Mouse (Mus musculus) neural tube, embryonic 12.5 days (tissue): Measurements from ENCODE around the gene Adgrl3. TPM values are rescaled to one million over a fixed set of nuclear protein-coding genes. Genes with fewer than 3 reads are reported as not detected.

ENCODE experiments used
- ATAC-seq: fragments of 200-750 bp; cut with Nextera tagmentation; 2 replicates; pipeline ENCODE4 v1.8.0; 2017; ENCODE audit warnings: low read depth, mild to moderate bottlenecking, moderate TSS enrichment, moderate library complexity; ENCODE audit not compliant: low FRiP score
- H3K27ac ChIP-seq: fragments of 300-500 bp; sonication (generic); 2 replicates; pipeline ENCODE4 v1.5.1; 2016
- H3K27me3 ChIP-seq: fragments of 300-500 bp; sonication (generic); replicated peaks from 2 replicates; pipeline ENCODE4 v1.6.1; 2016; ENCODE audit warnings: mild to moderate bottlenecking
- H3K36me3 ChIP-seq: fragments of 300-500 bp; sonication (generic); 2 replicates; pipeline ENCODE4 v1.6.1; 2016; ENCODE audit warnings: mild to moderate bottlenecking
- H3K4me1 ChIP-seq: fragments of 300-500 bp; sonication (generic); 2 replicates; pipeline ENCODE4 v1.6.1; 2016
- H3K4me2 ChIP-seq: fragments of 300-500 bp; sonication (generic); replicated peaks from 2 replicates; pipeline ENCODE4 v1.6.1; 2016; ENCODE audit warnings: mild to moderate bottlenecking
- H3K4me3 ChIP-seq: fragments of 300-500 bp; sonication (generic); 2 replicates; pipeline ENCODE4 v1.5.1; 2016
- H3K9ac ChIP-seq: fragments of 300-500 bp; sonication (generic); 2 replicates; pipeline ENCODE4 v1.6.1; 2016; ENCODE audit warnings: mild to moderate bottlenecking
- H3K9me3 ChIP-seq: fragments of 300-500 bp; sonication (generic); 2 replicates; pipeline ENCODE4 v1.6.1; 2016; ENCODE audit warnings: mild to moderate bottlenecking
- WGBS: fragments of 180-500 bp; shearing (Covaris S2); methylation state at CpG from one replicate; pipeline ENCODE4 v1.1.7; 2016; 5-methylcytosine and 5-hydroxymethylcytosine counted together
- polyA plus RNA-seq: library from polyadenylated mRNA; unstranded; fragments of >200 nt; fragmentation: Nextera tagmentation; extraction: Ambion mirVana; gene quantifications from 2 replicates; pipeline ENCODE4 v1.2.1, GENCODE M21; 2016

Adgrl3 gene
- polyA plus RNA-seq, result 38.2 and 40.0 TPM in 2 replicates

DNA sequence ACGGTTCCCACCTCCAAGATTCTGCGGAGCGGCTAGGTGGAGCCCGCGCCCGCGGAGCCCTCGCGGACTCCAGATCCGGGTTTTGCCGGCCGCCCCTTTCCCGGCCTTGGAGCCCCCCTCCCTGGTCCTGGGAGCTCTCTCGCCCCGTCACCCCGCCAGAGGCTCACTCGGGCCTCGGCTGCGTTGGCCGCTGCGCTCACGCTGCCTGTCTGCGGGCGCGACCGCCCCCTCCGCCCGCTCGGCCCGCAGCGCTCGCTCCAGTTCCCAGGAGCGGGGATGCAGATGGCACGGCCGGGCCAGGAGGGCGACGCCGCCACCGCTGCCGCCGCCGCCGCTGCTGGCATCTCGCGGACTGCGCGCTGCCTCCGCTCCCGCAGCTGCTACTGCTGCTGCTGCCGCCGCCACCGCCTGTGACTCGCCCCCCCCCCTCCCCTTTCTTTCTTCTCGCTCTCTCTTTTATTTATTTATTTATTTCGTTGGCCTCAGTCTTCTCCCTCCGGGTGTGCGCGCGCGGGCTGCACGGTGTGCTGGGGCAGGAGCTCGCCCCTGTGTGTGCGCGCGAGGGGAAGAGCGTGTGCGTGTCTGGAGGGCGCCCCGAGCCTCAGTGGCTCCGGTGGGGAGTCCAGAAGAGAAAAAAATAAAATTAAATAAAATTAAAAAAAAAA lies at the start of gene Adgrl3:
Gene Adgrl3 (plus strand): TSS at position 549 of the 665 bp plus-strand sequence.
- Histone ChIP-seq H3K36me3 (no peaks in the 10 kb centered on the region), H3K4me3 (peak within 1 kb of the TSS; percentile 82), H3K9me3 (no peaks in the 10 kb centered on the region), H3K4me2 (peak within 1 kb of the TSS; percentile 96), H3K27ac (peak within 1 kb of the TSS; percentile 98), H3K27me3 (no peaks in the 10 kb centered on the region), H3K4me1 (peaks cover 15% of the 10 kb centered on the region), H3K9ac (peak within 1 kb of the TSS; percentile 95)
- under 1% methylated on average over 51 of the region's 70 CpGs for WGBS
- peak; percentile 87 for ATAC-seq

- Histone ChIP-seq H3K4me1 (peaks cover 13% of the 10 kb centered on the region), H3K9ac (peak overlapping the region; percentile 95), H3K9me3 (no peaks in the 10 kb centered on the region), H3K36me3 (no peaks in the 10 kb centered on the region), H3K27ac (peak overlapping the region; percentile 98; the same call in 1 of the 2 replicates), H3K27me3 (no peaks in the 10 kb centered on the region), H3K4me2 (peak overlapping the region; percentile 96), H3K4me3 (peak overlapping the region; percentile 82)
- peak; percentile 35 for ATAC-seq
- 3% methylated on average over 3 of the region's 3 CpGs for WGBS
Observed at GRCm38 (mm10) chr5:81019166-81019565, 772 bp upstream of the Adgrl3 start.

DNA sequence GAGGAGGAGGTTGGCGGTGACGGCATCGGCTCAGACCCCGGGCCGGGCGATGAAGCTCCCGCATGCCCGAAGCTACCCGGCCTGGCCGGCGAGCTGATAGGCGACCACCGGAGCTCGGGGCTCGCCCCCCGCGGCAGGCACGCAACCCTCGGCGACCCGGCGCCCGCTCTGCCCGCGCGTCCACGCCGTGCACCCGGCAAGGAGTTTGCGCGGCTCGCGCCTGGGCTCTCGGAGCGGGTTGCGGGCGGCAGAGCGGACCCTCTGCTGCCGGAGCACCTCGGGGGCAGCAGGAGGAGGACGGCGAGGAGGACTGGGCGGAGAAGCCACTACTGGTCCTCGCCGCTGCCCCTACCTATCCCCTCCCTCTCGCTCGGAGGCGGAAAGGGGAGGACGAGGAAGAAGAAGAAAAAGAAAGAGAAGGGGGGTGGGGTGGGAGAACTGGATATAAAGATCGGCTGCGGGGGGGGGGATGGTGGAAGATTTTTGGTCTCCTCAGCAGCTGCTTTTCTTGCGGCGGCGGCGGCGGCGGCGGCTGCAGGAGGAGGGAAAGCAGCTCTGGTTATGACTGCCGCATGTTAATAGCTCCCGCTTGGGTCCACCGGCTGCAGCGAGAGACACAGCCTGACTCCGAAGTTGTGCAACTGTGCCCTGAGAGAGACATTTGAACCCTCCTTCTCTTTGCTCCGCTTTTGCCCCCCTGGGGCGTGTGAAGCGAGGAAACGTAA lies 505 bp downstream of the Adgrl3 start:
- peak overlapping the region; percentile 95 for H3K9ac ChIP-seq
- H3K27me3 ChIP-seq, result no peaks in the 10 kb centered on the region
- peaks cover 15% of the 10 kb centered on the region for H3K4me1 ChIP-seq
- no peaks in the 10 kb centered on the region for H3K36me3 ChIP-seq
- WGBS, result under 1% methylated on average over 58 of the region's 67 CpGs
- peak overlapping the region; percentile 98 for H3K27ac ChIP-seq
- H3K4me2 ChIP-seq, result peak overlapping the region; percentile 96
- H3K9me3 ChIP-seq, result no peaks in the 10 kb centered on the region
- peak; percentile 48 for ATAC-seq
- peak overlapping the region; percentile 82 for H3K4me3 ChIP-seq

DNA sequence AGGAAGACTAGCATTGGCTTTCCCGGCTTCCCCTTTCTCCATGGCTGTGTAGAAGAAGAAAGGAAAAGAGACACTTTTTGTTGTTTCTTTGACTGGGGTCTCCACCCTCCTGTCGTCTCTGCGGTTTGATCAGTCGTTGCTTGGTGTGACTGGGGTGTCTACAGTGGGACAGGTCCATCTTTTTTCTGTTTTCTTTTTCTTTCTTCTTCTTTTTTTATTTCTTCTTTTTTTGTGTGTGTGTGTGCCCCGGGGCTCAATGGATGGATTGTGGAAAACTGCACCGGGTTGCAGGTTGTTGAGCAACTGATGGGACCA lies 1.0 kb downstream of the Adgrl3 start:
- Histone ChIP-seq H3K27me3 (no peaks in the 10 kb centered on the region), H3K36me3 (no peaks in the 10 kb centered on the region), H3K9me3 (no peaks in the 10 kb centered on the region), H3K4me2 (peak overlapping the region; percentile 96), H3K27ac (peak overlapping the region; percentile 98), H3K4me1 (peaks cover 15% of the 10 kb centered on the region), H3K9ac (peak overlapping the region; percentile 95), H3K4me3 (peak overlapping the region; percentile 82)
- under 1% methylated on average over 6 of the region's 6 CpGs for WGBS
- peak; percentile 6 for ATAC-seq

- Histone ChIP-seq H3K4me1 (peaks cover 15% of the 10 kb centered on the region), H3K9me3 (no peaks in the 10 kb centered on the region), H3K36me3 (no peaks in the 10 kb centered on the region), H3K4me2 (peak overlapping the region; percentile 96), H3K27ac (peak overlapping the region; percentile 98), H3K27me3 (no peaks in the 10 kb centered on the region), H3K9ac (peak overlapping the region; percentile 95), H3K4me3 (peak overlapping the region; percentile 82)
- ATAC-seq, result peak; percentile 5; the same call in 1 of the 2 replicates
- under 1% methylated on average over 39 of the region's 39 CpGs for WGBS
Observed at GRCm38 (mm10) chr5:81021331-81021863, 1.5 kb downstream of the Adgrl3 start.

DNA sequence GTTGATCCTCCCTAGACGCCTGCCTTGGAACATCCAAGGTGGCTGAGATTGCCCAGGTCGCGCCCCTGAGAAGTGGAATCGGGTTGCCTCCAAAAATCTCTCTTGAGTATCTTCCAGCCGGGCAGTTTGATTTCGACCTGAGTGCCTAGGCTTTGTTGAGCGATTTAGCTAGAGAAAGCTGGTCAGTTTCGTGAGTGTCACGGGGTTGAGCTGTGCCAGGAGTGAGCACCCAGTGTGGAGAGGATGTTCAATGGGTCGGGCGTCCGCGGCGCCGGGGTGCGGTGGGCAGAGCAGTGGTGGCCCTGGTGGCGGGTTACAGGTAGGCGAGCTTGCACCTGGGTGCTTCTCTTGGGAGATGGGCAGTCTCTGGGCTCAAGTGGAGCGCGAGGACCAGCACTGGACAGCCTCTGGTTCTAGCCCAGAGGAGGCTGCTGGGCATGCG lies 1.9 kb downstream of the Adgrl3 start:
- H3K4me1 ChIP-seq, result peaks cover 15% of the 10 kb centered on the region
- WGBS, result under 1% methylated on average over 21 of the region's 21 CpGs
- no peaks in the 10 kb centered on the region for H3K36me3 ChIP-seq
- H3K4me2 ChIP-seq, result peak overlapping the region; percentile 96
- peak overlapping the region; percentile 95 for H3K9ac ChIP-seq
- no peaks in the 10 kb centered on the region for H3K27me3 ChIP-seq
- H3K9me3 ChIP-seq, result no peaks in the 10 kb centered on the region
- no peak for ATAC-seq
- H3K4me3 ChIP-seq, result peak overlapping the region; percentile 82
- peak overlapping the region; percentile 98; the same call in 1 of the 2 replicates for H3K27ac ChIP-seq

DNA sequence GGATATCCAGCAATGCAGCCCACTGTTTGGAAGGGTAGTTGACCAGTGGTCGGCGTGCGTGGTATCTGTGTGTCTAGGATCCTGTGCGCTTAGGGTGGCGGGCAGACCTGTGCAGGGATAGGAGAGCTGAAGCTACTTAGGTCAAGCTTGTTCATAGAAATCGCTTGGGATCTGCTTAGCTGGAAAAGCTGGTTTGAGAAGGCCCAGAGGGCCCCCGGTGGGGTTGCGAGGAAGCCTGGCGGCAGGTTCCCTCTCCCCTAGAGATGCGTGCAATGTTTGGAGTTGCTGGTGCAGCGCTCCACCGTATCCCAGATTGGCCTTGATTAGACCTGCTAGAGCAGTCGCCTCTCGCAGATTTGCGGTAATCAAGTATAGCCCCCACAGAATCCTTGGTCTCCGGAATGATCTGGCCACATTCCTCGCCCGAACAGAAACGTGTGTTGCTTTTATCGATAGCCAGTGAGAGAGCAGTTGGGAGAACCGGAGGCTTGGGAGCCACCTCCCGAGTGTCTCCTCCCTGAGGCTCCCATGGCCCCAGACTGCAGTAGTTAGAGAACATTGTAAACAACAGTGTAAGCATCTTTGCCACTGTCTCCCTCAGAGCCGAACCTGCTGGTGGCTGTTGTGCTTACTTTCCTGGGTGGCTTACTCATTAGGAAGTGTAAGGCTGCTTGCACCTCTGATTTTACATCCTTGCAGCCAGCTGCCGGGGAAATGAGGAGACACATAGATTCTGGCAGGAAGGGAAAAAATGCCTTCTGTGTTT lies 2.6 kb downstream of the Adgrl3 start:
- Histone ChIP-seq H3K9me3 (no peaks in the 10 kb centered on the region), H3K27ac (no peak overlapping the region), H3K4me1 (peaks cover 15% of the 10 kb centered on the region), H3K4me3 (peak overlapping the region; percentile 82), H3K4me2 (peak overlapping the region; percentile 96), H3K36me3 (no peaks in the 10 kb centered on the region), H3K27me3 (no peaks in the 10 kb centered on the region), H3K9ac (peak overlapping the region; percentile 95)
- under 1% methylated on average over 24 of the region's 24 CpGs for WGBS
- no peak for ATAC-seq

- peaks cover 22% of the 10 kb centered on the region for H3K4me1 ChIP-seq
- no peaks in the 10 kb centered on the region for H3K27me3 ChIP-seq
- no peak for ATAC-seq
- H3K9ac ChIP-seq, result 0 out of 2 replicates have a peak overlapping the region, but pooled peaks have one; percentile 6
- no peak overlapping the region for H3K27ac ChIP-seq
- peak overlapping the region; percentile 18 for H3K4me3 ChIP-seq
- no peaks in the 10 kb centered on the region for H3K36me3 ChIP-seq
- WGBS, result 46% methylated on average over 17 of the region's 17 CpGs
- H3K9me3 ChIP-seq, result no peaks in the 10 kb centered on the region
- H3K4me2 ChIP-seq, result peak overlapping the region; percentile 52
Observed at GRCm38 (mm10) chr5:81023923-81024715, 4.2 kb downstream of the Adgrl3 start.

GRCm38 (mm10) chr5:81028875-81029274 lies 8.9 kb downstream of the Adgrl3 start:
- peak; percentile 72 for ATAC-seq
- H3K27me3 ChIP-seq, result no peaks in the 10 kb centered on the region
- no peak overlapping the region for H3K4me3 ChIP-seq
- no peaks in the 10 kb centered on the region for H3K36me3 ChIP-seq
- H3K27ac ChIP-seq, result no peak overlapping the region
- WGBS, result 10% methylated on average over 2 of the region's 2 CpGs
- no peaks in the 10 kb centered on the region for H3K9me3 ChIP-seq
- no peak overlapping the region for H3K9ac ChIP-seq
- peaks cover 13% of the 10 kb centered on the region for H3K4me1 ChIP-seq
- 0 out of 2 replicates have a peak overlapping the region, but pooled peaks have one; percentile 18 for H3K4me2 ChIP-seq

- Histone ChIP-seq H3K9me3 (no peaks in the 10 kb centered on the region), H3K36me3 (no peaks in the 10 kb centered on the region), H3K4me3 (no peak overlapping the region), H3K27me3 (no peaks in the 10 kb centered on the region), H3K9ac (no peak overlapping the region), H3K4me2 (no peak overlapping the region), H3K4me1 (no peaks in the 10 kb centered on the region), H3K27ac (no peak overlapping the region)
- no peak for ATAC-seq
Observed at GRCm38 (mm10) chr5:81037091-81037490, 17.2 kb downstream of the Adgrl3 start.

GRCm38 (mm10) chr5:81043875-81044274 lies 23.9 kb downstream of the Adgrl3 start:
- H3K4me1 ChIP-seq, result no peaks in the 10 kb centered on the region
- H3K4me3 ChIP-seq, result no peak overlapping the region
- no peaks in the 10 kb centered on the region for H3K36me3 ChIP-seq
- ATAC-seq, result no peak
- H3K27ac ChIP-seq, result no peak overlapping the region
- no peak overlapping the region for H3K4me2 ChIP-seq
- no peak overlapping the region for H3K9ac ChIP-seq
- H3K27me3 ChIP-seq, result no peaks in the 10 kb centered on the region
- no peaks in the 10 kb centered on the region for H3K9me3 ChIP-seq
